Mouse (Mus musculus) liver, adult 2 months (tissue): ENCODE data around the gene Ccdc184. TPM values are rescaled to one million over a fixed set of nuclear protein-coding genes. Genes with fewer than 3 reads are reported as not detected.

Experiments used
- DNase-seq: peaks from one replicate; pipeline ENCODE4 v3.0.0-alpha.2; 2011; ENCODE audit warnings: low read depth, low spot score; ENCODE audit errors: extremely low read depth
- H3K27ac ChIP-seq: fragments of 200-500 bp; replicated peaks from 2 replicates; pipeline ENCODE4 v1.5.1; 2012; ENCODE audit warnings: low read depth, mild to moderate bottlenecking, control low read depth, inconsistent platforms, low read length; ENCODE audit not compliant: insufficient read depth
- H3K27me3 ChIP-seq: fragments of 200-500 bp; 2 replicates; pipeline ENCODE4 v1.6.1; 2012; ENCODE audit warnings: mild to moderate bottlenecking, moderate library complexity, low read length, inconsistent platforms; ENCODE audit not compliant: control insufficient read depth, insufficient read depth
- H3K36me3 ChIP-seq: fragments of 200-500 bp; 2 replicates; pipeline ENCODE4 v1.6.1; 2012; ENCODE audit warnings: low read length, inconsistent platforms; ENCODE audit not compliant: control insufficient read depth, insufficient read depth
- H3K4me1 ChIP-seq: fragments of 200-500 bp; 2 replicates; pipeline ENCODE4 v1.6.1; 2011; ENCODE audit warnings: low read length; ENCODE audit not compliant: control insufficient read depth, insufficient read depth
- H3K4me3 ChIP-seq: fragments of 200-500 bp; 2 replicates; pipeline ENCODE4 v1.5.1; 2011; ENCODE audit warnings: low read depth, mild to moderate bottlenecking, control low read depth, low read length, moderate library complexity; ENCODE audit not compliant: insufficient read depth
- H3K79me2 ChIP-seq: fragments of 200-500 bp; 2 replicates; pipeline ENCODE4 v1.6.1; 2012; ENCODE audit warnings: inconsistent platforms, mild to moderate bottlenecking, low read length, moderate library complexity; ENCODE audit not compliant: control insufficient read depth, insufficient read depth
- H3K9ac ChIP-seq: fragments of 200-500 bp; 2 replicates; pipeline ENCODE4 v1.6.1; 2012; ENCODE audit warnings: low read depth, mild to moderate bottlenecking, control low read depth, inconsistent platforms, low read length
- CTCF ChIP-seq: fragments of 200-500 bp; IDR thresholded peaks from 2 replicates; pipeline ENCODE4 v1.5.1; 2011; ENCODE audit warnings: low read depth, low read length, control low read depth
- POLR2A ChIP-seq: fragments of 200-500 bp; IDR thresholded peaks from 2 replicates; pipeline ENCODE4 v1.6.1; 2011; ENCODE audit warnings: low read length, control low read depth; ENCODE audit not compliant: insufficient read depth; ENCODE audit errors: extremely low read depth
- WGBS: fragments of 180-500 bp; shearing (Covaris S2); methylation state at CpG from one replicate; pipeline ENCODE4 v1.1.7; 2018; 5-methylcytosine and 5-hydroxymethylcytosine counted together
- polyA plus RNA-seq: library from polyadenylated mRNA; depleted of rRNA; stranded (reverse); fragments of >200 nt; gene quantifications from 2 replicates; pipeline ENCODE4 v1.2.3, GENCODE M21; 2012
- total RNA-seq: library from RNA; depleted of rRNA; stranded (reverse); fragments of >200 nt; gene quantifications from 2 replicates; pipeline ENCODE4 v1.2.3, GENCODE M21; 2014

Ccdc184 gene
- total and polyA plus RNA-seq, 2 experiments: not detected

DNA sequence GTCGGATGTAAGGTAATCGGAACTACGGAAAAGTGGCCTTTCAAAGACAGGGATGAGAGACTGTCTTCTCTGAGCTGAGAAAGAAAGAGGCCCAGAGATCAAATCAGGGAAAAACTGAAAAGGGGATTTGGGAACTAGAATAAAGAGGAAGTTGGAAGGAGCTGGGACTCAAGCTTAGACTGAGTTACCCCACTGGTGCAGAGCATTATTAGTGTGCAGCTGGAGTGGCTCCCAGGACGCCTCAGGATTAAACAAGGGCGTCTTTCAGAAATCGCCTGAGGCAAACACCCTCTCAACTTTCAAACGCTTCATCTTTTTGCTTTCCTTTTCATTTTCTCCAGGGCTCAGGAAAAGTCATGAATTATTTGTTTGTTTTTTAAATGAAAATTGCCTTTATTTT lies 14.0 kb upstream of the Ccdc184 start:
- no peak for DNase-seq
- no peaks in the 10 kb centered on the region for H3K27me3 ChIP-seq
- 85% methylated on average over 7 of the region's 7 CpGs for WGBS
- TF ChIP-seq CTCF (no peak), POLR2A (no peak)
- H3K27ac ChIP-seq: no peak overlapping the region
- no peaks in the 10 kb centered on the region for H3K36me3 ChIP-seq
- no peak overlapping the region for H3K9ac ChIP-seq
- no peak overlapping the region for H3K4me3 ChIP-seq
- H3K4me1 ChIP-seq: no peaks in the 10 kb centered on the region
- H3K79me2 ChIP-seq: no peaks in the 10 kb centered on the region

DNA sequence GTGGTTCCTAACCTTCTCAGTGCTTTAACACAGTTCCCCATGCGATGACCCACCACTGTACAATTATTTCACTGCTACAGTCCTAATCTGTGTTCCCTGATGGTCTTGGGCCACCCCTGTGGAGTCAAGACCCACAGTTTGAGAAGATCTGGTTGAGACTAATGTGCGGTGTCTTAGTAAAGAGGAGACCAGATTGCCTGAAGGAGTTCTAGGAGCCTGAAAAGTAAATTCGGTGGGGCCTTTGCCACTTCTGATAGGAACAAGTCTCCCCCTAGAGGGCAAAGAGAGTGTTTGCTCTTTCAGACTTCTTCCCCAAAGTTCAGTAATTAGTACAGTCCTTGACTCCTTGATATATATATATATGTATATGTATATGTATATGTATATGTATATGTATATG lies 13.3 kb upstream of the Ccdc184 start:
- Histone ChIP-seq H3K4me1 (no peaks in the 10 kb centered on the region), H3K4me3 (no peak overlapping the region), H3K27ac (no peak overlapping the region), H3K9ac (no peak overlapping the region), H3K79me2 (no peaks in the 10 kb centered on the region), H3K27me3 (no peaks in the 10 kb centered on the region), H3K36me3 (no peaks in the 10 kb centered on the region)
- 40% methylated on average over 3 of the region's 3 CpGs for WGBS
- peak; percentile 48 for DNase-seq
- TF ChIP-seq POLR2A (no peak), CTCF (peak; percentile 52)

DNA sequence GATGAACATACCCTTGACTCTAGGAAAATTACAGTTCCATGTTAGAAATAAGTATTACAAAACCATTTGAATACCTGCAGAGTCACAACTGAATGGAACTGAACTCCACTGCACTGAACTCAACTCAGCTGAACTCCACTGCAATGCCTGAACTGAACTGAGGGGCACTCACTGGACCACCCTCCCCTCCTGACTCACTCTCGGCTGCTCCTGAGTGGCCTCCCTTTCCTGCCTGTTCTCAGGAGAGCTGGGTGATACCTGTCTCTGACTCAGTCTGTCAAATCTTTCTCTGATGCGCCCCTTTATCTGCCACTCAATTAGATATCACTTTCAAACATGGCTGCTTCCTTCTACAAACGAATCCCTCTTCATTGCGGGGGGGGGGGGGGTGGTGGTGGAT lies 12.8 kb upstream of the Ccdc184 start:
- H3K9ac ChIP-seq: no peak overlapping the region
- no peak overlapping the region for H3K27ac ChIP-seq
- H3K4me3 ChIP-seq: no peak overlapping the region
- no peaks in the 10 kb centered on the region for H3K27me3 ChIP-seq
- no peak for TF ChIP-seq CTCF
- TF ChIP-seq POLR2A: no peak
- no peak for DNase-seq
- H3K4me1 ChIP-seq: no peaks in the 10 kb centered on the region
- WGBS: 53% methylated on average over 4 of the region's 4 CpGs
- H3K79me2 ChIP-seq: no peaks in the 10 kb centered on the region
- H3K36me3 ChIP-seq: no peaks in the 10 kb centered on the region

DNA sequence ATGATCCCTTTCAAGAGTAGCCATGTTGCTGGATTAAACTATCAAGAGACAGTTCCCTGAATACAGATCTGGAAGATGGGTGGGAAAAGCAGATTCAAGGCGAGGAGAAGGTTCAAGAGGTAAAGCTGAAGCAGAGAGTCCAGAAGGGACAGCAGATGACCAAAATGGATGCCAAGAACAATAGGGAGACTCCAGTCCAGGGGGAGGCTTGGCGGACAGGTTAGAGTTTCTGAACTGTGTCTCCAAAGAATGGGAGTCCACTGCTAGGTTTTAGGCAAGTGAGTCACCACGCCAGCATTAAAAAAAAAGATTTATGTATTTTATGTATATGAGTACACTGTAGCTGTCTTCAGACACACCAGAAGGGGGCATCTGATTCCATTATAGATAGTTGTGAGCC lies 12.3 kb upstream of the Ccdc184 start:
- Histone ChIP-seq H3K27ac (no peak overlapping the region), H3K79me2 (no peaks in the 10 kb centered on the region), H3K9ac (no peak overlapping the region), H3K27me3 (no peaks in the 10 kb centered on the region), H3K4me1 (no peaks in the 10 kb centered on the region), H3K36me3 (no peaks in the 10 kb centered on the region), H3K4me3 (no peak overlapping the region)
- DNase-seq: no peak
- TF ChIP-seq CTCF: no peak
- no peak for TF ChIP-seq POLR2A
- 70% methylated on average over 3 of the region's 3 CpGs for WGBS

DNA sequence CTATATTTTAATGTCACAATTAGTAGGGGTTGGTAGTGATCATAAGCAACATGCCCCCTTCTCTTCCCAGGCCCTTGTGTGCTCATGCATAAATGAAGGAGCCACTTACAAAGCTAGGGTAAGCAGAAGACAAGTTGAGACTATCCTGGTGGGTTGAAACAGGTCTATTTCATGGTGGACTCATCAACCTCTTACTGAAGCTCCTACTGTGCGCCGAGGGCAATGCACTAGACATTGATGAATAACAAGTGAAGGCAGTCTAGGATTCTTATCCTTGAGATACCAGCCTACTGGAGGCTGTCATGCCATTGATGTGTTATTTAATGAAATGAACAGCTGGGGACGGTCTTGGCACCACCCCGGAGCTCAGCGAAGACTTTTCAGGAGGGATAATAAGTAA lies 11.7 kb upstream of the Ccdc184 start:
- no peaks in the 10 kb centered on the region for H3K36me3 ChIP-seq
- TF ChIP-seq POLR2A: no peak
- TF ChIP-seq CTCF: no peak
- DNase-seq: no peak

DNA sequence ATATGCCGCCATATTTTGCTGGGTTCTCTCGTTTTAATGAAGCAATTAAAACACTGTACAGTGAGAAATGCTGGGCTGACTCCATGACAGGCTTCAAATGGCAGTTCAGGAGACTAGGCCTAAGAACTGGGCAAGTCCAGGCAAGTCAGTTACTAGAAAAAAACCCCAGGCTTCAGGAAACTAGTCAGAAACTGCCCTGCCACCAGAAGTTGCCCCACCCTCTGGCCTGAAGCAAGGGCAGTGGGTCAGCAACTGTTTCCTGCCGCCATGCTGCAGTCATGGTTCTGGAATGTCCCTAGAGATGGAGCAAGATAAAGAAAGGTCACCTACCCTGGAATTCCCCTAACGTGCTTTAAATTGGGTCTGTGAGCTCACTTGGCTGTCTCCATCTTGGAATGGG lies 11.0 kb upstream of the Ccdc184 start:
- no peak for DNase-seq
- no peaks in the 10 kb centered on the region for H3K4me1 ChIP-seq
- no peaks in the 10 kb centered on the region for H3K79me2 ChIP-seq
- WGBS: 76% methylated on average over 4 of the region's 4 CpGs
- no peak overlapping the region for H3K27ac ChIP-seq
- H3K36me3 ChIP-seq: no peaks in the 10 kb centered on the region
- no peak overlapping the region for H3K9ac ChIP-seq
- TF ChIP-seq POLR2A: no peak
- no peak for TF ChIP-seq CTCF
- no peak overlapping the region for H3K4me3 ChIP-seq
- H3K27me3 ChIP-seq: no peaks in the 10 kb centered on the region

More for the DNA sequence above, 11.7 kb upstream of the Ccdc184 start:
- no peak overlapping the region for H3K9ac ChIP-seq
- H3K79me2 ChIP-seq: no peaks in the 10 kb centered on the region
- no peak overlapping the region for H3K4me3 ChIP-seq
- H3K27ac ChIP-seq: no peak overlapping the region
- 92% methylated on average over 5 of the region's 5 CpGs for WGBS
- no peaks in the 10 kb centered on the region for H3K27me3 ChIP-seq
- no peaks in the 10 kb centered on the region for H3K4me1 ChIP-seq
